Mouse (Mus musculus) adipocyte (in vitro differentiated cells): ENCODE data around the gene Pdcd4.
"Not testable (repeated sequence)": the region's sequence is repeated elsewhere in the genome, so short reads cannot be mapped to it uniquely, and the experiment has no call there.

Experiments
- DNase-seq: peaks from one replicate; pipeline ENCODE4 v3.0.0-alpha.2; 2016; ENCODE audit warnings: low spot score

The Pdcd4 gene

GRCm38 (mm10) chr19:53901931-53902738 lies 10.1 kb downstream of the Pdcd4 start:
- no peak for DNase-seq

DNA sequence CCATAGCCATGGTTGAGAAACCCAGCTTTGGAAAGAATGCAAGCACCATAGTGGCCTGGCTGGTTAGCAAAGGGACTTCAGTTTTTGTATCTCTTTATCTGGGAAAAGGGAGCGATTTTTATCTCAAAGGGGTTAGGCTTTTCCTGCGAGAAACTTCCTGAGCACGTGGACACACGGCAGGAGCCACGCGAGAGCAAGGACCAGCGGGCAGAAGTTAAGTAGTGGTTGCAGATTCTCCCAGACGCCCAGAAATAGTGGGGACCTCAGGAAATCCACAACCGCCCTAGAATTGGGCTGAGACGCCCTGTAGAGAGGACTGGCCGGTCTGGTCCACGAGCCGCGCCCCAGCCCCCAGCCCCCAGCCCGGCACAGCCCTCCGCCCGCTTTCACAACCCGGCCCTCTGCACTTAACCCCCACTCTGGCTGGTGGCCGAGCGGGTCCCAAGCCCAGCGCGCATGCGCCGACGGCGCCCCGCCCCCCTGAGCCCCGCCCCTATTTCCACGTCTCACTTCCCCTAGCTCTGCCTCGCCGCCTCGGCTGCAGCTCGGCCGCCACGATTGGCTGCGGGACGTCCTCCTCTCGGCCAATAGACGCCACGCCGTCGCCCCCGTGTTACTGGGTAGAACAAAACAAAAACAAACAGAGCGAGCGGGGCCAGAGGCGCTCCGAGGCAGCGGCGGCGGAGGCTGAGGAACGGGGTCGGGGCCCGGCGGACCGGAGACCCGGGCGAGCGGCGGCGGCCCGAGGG lies 10.9 kb downstream of the Pdcd4 start:
- peak; percentile 98 for DNase-seq

DNA sequence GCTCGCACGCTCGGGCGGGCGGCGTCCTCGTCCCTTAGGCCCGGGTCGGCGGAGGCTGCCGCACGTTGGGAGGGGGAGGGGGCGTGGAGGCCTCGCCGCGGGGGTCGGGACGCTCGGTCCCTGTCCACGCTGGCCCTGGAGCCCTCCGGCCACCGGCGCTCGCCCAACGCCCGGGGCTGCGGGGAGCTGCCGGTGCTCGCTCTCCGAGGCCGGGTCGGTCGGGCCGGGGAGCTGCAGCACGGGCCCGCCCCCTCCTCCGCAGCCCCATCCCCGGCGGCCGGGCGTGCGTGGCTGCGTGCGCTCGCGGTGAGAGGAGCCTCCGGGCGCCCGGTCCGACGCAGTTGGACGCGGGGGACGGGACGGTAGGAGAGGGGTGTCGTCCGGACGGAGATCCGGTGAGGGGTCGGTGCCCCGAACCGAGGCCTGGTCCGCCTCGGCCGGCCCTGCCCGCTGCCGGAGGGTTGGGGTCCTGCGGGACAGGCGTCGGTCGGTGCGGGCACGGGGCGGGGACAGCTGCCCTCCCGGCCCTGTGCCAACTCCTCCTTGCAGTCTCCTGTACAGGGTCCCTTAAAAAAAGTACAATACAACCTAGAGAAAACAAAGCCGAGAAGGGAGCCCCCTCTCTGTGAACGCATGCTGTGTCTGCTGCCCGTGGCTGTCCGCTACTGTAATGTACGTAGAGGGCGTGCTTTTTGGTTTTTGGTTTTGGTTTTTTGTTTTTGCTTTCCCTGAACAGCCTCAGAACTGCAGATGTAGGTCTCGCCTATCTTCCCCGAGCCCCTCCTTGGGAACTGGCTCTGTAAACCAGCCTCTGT lies 11.7 kb downstream of the Pdcd4 start:
- peak; percentile 77 for DNase-seq

DNA sequence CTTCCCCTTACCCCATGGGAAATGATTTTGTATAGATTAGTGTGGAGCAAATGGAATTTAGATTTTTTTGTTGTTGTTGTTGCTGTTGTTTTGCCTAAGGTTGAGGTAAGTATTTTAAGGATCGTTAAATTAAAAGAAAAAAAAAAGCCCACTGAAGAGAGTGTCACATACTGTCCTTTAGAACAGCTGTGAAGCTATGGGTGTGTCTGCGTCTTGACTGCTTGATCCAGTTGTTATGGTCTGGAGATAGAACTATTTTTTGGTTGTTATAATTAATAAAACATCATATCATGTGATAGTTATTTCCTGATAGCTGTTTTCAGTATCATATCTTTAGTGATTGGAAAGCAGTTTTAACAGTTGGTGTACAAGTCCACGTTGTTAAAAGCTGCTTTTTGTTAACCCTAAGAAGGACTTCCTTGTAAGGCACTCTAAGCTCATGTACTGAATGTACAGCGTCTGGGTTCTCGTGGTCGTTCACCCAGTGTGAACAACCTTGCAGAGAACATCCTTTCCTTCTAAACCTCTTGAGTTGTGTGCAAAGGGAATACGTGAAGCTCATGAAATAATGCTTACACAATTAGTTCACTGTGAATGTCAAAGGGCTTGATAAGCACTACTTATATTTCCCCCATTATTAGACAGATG lies 12.9 kb downstream of the Pdcd4 start:
- peak; percentile 39 for DNase-seq

- no peak for DNase-seq
These were observed 14.1 kb downstream of the Pdcd4 start for GRCm38 (mm10) chr19:53906033-53906702.

GRCm38 (mm10) chr19:53906703-53907070 lies 14.7 kb downstream of the Pdcd4 start:
- not testable (repeated sequence) for DNase-seq

DNA sequence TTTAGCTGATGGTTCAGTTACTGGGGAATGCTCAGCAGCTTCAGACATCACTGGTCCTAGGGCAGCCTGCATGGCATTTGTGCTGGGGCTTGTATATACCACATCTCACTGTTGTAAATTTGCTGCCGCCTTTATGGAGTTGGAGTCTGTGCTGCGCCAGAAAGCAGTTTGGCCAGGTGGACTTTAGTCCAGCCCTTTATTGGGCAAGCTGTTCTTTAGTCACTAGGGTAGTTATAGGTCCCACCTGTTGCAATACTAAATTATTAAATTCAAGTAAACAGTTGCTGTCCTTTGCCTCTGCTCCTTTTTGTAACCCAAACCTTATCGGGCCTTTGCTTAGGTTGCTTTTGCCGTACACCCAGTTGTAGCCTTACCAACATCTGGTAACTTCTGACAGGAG lies 22.9 kb downstream of the Pdcd4 start:
- DNase-seq = no peak

GRCm38 (mm10) chr19:53919541-53919940 lies 27.5 kb downstream of the Pdcd4 start:
- DNase-seq = no peak

GRCm38 (mm10) chr19:53921996-53922395 lies 30.0 kb downstream of the Pdcd4 start:
- not testable (repeated sequence) for DNase-seq

DNA sequence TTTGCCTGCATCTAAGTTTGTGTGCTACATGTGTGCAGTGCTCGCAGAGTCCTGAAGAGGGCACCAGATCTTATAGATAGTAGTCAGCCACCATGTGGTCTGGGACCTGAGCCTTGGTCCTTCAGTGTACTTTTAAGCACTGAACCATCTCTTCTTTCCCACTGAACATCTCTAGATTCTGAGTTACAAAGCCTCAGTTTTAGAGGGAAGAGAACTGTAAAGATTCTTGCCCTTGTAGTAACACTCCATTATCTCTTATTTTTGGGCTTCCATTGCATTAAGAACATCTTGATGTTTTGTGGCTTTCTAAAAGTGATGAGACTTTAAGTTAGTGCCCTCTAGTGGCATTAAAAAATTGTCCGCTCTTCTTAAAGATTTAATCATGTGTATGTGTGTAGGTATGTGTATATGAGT lies 33.3 kb downstream of the Pdcd4 start:
- DNase-seq = peak; percentile 58

- no peak for DNase-seq
These were observed 34.7 kb downstream of the Pdcd4 start for GRCm38 (mm10) chr19:53926705-53927104.

DNA sequence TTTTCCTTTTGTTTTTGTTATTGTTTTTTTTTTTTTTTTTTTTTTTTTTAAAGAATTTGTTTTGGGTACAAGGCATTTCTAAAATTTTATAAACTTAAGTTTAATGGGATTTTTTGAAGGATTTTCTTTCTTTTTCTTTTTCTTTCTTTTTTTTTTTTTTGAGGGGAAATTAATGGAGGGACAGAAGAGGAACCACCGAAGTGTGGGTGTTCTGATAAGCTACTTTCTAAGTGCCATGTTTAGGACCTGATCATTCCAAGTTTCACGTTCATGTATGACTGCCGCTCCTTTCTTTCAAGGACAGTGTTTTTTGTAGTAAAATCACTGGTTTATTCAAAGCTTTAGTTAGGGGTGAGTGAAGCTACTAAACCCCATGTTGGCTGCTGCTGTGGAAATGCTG lies 37.2 kb downstream of the Pdcd4 start:
- no peak for DNase-seq

GRCm38 (mm10) chr19:53933050-53933449 lies 41.0 kb downstream of the Pdcd4 start:
- no peak for DNase-seq

DNA sequence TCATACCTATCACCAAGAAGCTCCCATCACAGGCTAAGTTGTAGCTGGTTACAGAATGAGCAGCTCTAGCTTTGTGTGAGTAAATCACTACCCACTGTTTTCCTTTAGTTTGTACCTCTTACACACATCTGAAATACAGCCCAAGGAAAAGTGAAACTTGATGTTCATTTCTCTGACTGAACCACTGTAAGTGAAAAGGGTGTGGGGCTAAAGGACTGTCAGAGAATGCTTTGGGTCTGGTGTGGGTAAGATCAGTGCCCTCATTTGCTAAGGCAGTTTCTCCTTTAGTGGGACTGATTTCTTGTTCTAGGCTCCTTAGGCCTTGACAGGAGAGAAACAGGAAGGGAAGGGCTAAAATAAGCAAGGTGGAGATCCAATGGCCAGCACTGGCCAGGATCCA lies 42.0 kb downstream of the Pdcd4 start:
- DNase-seq = peak; percentile 52

- no peak for DNase-seq
These were observed 47.4 kb downstream of the Pdcd4 start for GRCm38 (mm10) chr19:53939467-53939866.

DNA sequence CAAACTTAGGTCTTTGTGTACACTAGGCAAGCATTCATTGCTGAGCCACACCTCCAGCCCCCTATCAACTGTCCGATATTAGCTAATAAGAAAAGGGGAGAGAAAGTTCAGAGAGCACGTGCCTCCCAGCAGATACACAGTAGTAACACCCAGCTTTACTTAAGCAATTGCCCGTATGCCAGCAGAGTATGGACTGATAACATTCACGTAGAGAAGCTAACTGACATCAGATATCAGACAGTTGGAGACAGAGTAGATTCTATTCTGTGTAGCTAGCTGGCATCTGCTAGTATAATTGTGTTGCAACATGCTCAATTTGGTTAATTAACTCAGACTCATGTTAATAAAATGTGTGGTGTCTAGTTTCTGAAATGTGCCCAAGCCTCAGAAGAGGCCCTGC lies 49.1 kb downstream of the Pdcd4 start:
- DNase-seq = no peak

GRCm38 (mm10) chr19:53942342-53942741 lies 50.3 kb downstream of the Pdcd4 start:
- DNase-seq = no peak

DNA sequence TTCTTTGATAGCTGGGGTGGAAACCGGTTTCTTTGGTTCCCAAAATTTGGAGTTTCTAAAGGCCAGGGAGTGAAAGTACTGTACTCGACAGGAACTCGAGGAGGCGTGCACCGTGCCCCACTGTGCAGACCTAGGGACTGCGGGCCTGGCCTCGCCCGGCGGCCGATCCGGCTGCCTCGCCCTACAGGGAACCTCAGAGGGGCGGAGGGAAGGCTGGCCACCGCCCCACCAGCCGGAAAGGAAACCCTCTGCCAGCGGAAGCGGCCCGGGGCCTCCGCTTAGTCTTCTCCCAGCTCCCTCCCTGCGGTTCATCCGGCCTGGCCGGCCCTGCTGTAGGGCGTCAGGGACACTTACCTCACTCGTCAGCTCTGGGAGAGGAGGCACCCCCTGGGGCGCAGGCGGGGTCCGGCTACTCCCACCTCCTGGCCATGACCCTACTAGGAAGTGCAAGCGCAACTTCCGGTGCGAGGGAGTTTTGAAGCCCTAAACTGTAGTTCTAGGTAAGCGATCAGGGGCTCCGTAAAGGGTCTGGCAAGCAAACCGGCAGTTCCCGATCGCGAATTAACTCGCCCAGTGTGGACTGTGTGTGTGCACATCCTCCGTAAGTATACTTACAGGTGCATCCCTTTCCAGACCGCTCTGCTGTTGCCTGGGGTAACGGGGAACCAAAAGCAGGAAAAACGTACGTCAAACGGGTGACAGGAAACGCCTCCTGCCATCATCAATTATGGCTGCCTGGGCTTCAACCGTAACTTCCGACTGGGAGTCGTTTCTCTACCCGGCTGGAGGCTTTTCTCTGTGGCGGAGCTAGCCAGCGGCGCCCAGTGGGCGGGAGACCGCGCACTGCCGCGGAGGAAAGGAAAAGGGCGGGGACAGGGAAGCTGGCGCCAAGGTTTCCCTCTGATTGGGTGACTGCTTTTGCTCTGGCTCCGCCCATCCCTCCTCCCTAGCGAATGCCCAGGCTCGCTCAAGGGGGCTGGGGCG lies 52.1 kb downstream of the Pdcd4 start, which contains the start of the genes Shoc2 and Bbip1:
TSS of gene Shoc2 (plus strand) at position 505 of the 984 bp plus-strand sequence.
TSS of gene Bbip1 (minus strand) at position 826 of the 984 bp plus-strand sequence.
- DNase-seq = peak; percentile 100

DNA sequence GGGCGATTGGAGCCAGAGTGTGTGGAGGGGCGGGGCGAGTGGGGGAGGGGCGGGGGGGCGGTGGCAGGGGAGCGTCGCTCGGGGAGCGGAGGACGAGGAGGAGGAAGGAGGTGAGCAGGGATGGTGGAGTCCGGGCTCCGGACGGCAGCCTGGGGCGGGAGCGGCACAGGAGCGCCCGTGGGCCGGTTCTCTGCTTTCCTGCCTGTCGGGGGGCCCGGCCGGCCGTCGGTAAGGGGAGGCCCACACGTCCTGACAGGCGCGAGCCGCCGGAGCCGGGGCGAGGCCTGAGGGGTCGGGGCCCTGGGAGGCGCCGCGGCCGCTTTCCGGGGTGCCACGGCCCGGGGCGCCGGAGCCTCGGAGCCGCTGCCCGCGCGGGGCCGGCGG lies 52.7 kb downstream of the Pdcd4 start:
- no peak for DNase-seq
